Mouse (Mus musculus) frontal cortex, postnatal 25 days (tissue): ENCODE measurements around the gene Ndufv1.

Source experiments
- DNase-seq, 2 experiments: peaks; one replicate each; pipeline ENCODE4 v3.0.0; 2022; ENCODE audit warnings: low spot score in 2 of 2

Gene Ndufv1

GRCm38 (mm10) chr19:4001752-4002151 is 10.9 kb downstream of the Ndufv1 start:
- DNase-seq: no peak

- no peak for DNase-seq
These were observed 11.6 kb downstream of the Ndufv1 start for GRCm38 (mm10) chr19:4000949-4001525.

GRCm38 (mm10) chr19:4000119-4000900 is 12.3 kb downstream of the Ndufv1 start, which contains the start of the genes Nudt8 and Gm49405:
Gene Nudt8 (plus strand): TSS chr19:4000580.
Gene Gm49405 (plus strand): TSS chr19:4000626.
- peak; percentile 93 to 94 for DNase-seq

- DNase-seq: no peak
These were observed 13.4 kb downstream of the Ndufv1 start for GRCm38 (mm10) chr19:3999121-3999730.

GRCm38 (mm10) chr19:3998335-3998734 is 14.3 kb downstream of the Ndufv1 start:
- DNase-seq: no peak

- DNase-seq: no peak
These were observed 15.4 kb downstream of the Ndufv1 start for GRCm38 (mm10) chr19:3997231-3997630.

GRCm38 (mm10) chr19:3996747-3997146 is 15.9 kb downstream of the Ndufv1 start:
- no peak for DNase-seq

GRCm38 (mm10) chr19:3996106-3996505 is 16.5 kb downstream of the Ndufv1 start:
- DNase-seq: no peak

- no peak for DNase-seq
These were observed 17.1 kb downstream of the Ndufv1 start for GRCm38 (mm10) chr19:3995505-3995904.

GRCm38 (mm10) chr19:3994932-3995331 is 17.7 kb downstream of the Ndufv1 start:
- DNase-seq: no peak

GRCm38 (mm10) chr19:3992416-3992815 is 20.2 kb downstream of the Ndufv1 start, which contains the start of gene Tbx10:
Gene Tbx10 (plus strand): TSS chr19:3992752.
- no peak for DNase-seq

- no peak for DNase-seq
These were observed 20.6 kb downstream of the Ndufv1 start for GRCm38 (mm10) chr19:3991966-3992365.

- no peak for DNase-seq
These were observed 21.0 kb downstream of the Ndufv1 start for GRCm38 (mm10) chr19:3991562-3991961.

GRCm38 (mm10) chr19:3990804-3991203 is 21.8 kb downstream of the Ndufv1 start:
- DNase-seq: no peak

- DNase-seq: no peak
These were observed 23.9 kb downstream of the Ndufv1 start for GRCm38 (mm10) chr19:3988750-3989149.

GRCm38 (mm10) chr19:3988066-3988465 is 24.5 kb downstream of the Ndufv1 start:
- no peak for DNase-seq

- DNase-seq: peak; percentile 30 to 35
These were observed 26.3 kb downstream of the Ndufv1 start, which contains the start of gene Acy3 for GRCm38 (mm10) chr19:3986334-3986733. Gene Acy3 (plus strand): TSS chr19:3986570.

GRCm38 (mm10) chr19:3985261-3985681 is 27.3 kb downstream of the Ndufv1 start:
- no peak for DNase-seq

- DNase-seq: no peak
These were observed 28.9 kb downstream of the Ndufv1 start for GRCm38 (mm10) chr19:3983527-3984200.

- DNase-seq: no peak
These were observed 31.7 kb downstream of the Ndufv1 start for GRCm38 (mm10) chr19:3980917-3981316.

GRCm38 (mm10) chr19:3980309-3980708 is 32.3 kb downstream of the Ndufv1 start:
- DNase-seq: peak; percentile 41 to 71

- no peak for DNase-seq
These were observed 36.7 kb downstream of the Ndufv1 start for GRCm38 (mm10) chr19:3975866-3976265.
